Mouse (Mus musculus) gonadal fat pad, adult 2 months (tissue): ENCODE measurements at regions not wholly inside any gene's neighbourhood (a gene's known extent, or its start where the extent isn't known, plus 50 kb on each side); places are given as distances from the start of the nearest gene placed in this dataset.
"Not testable (repeated sequence)": the region's sequence is repeated elsewhere in the genome, so short reads cannot be mapped to it uniquely, and the experiment has no call there.

Source experiments
- DNase-seq: peaks from one replicate; pipeline ENCODE4 v3.0.0-alpha.2; 2012; ENCODE audit warnings: low read depth

- DNase-seq = no peak
Observed at GRCm38 (mm10) chr12:104637046-104638032, 114.4 kb downstream of the Dicer1 start.

- no peak for DNase-seq
Observed at GRCm38 (mm10) chr12:104636474-104636873, 115.3 kb downstream of the Dicer1 start.

- DNase-seq = no peak
Observed at GRCm38 (mm10) chr12:104634818-104635217, 116.9 kb downstream of the Dicer1 start.

- no peak for DNase-seq
Observed at GRCm38 (mm10) chr12:104630590-104630989, 121.2 kb downstream of the Dicer1 start.

- DNase-seq = no peak
Observed at GRCm38 (mm10) chr12:104629449-104629848, 122.3 kb downstream of the Dicer1 start.

GRCm38 (mm10) chr12:104626054-104626453 is 125.7 kb downstream of the Dicer1 start:
- DNase-seq = no peak

GRCm38 (mm10) chr12:104623896-104624685 is 127.7 kb downstream of the Dicer1 start:
- no peak for DNase-seq

- no peak for DNase-seq
Observed at GRCm38 (mm10) chr12:104617111-104617725, 134.5 kb downstream of the Dicer1 start.

GRCm38 (mm10) chr12:104614240-104614639 is 137.5 kb downstream of the Dicer1 start:
- no peak for DNase-seq

GRCm38 (mm10) chr12:104609767-104610166 is 136.6 kb upstream of the Gsc start:
- DNase-seq = no peak

- DNase-seq = not testable (repeated sequence)
Observed at GRCm38 (mm10) chr12:104608956-104609355, 135.8 kb upstream of the Gsc start.

GRCm38 (mm10) chr12:104607410-104607809 is 134.3 kb upstream of the Gsc start:
- no peak for DNase-seq

- no peak for DNase-seq
Observed at GRCm38 (mm10) chr12:104605535-104606399, 132.6 kb upstream of the Gsc start.

GRCm38 (mm10) chr12:104598056-104598455 is 124.9 kb upstream of the Gsc start:
- DNase-seq = no peak

GRCm38 (mm10) chr12:104593526-104594155 is 120.5 kb upstream of the Gsc start:
- DNase-seq = no peak

GRCm38 (mm10) chr12:104592791-104593525 is 119.8 kb upstream of the Gsc start:
- DNase-seq = no peak

GRCm38 (mm10) chr12:104591571-104591970 is 118.4 kb upstream of the Gsc start:
- no peak for DNase-seq

GRCm38 (mm10) chr12:104590291-104590690 is 117.2 kb upstream of the Gsc start:
- DNase-seq = no peak

- DNase-seq = no peak
Observed at GRCm38 (mm10) chr12:104584408-104584807, 111.3 kb upstream of the Gsc start.

GRCm38 (mm10) chr12:104580796-104581195 is 107.7 kb upstream of the Gsc start:
- DNase-seq = no peak
